Mouse (Mus musculus): ENCODE measurements around the gene Unkl. TPM values are rescaled to one million over a fixed set of nuclear protein-coding genes. Genes with fewer than 3 reads are reported as not detected.

Unkl gene
- 13.4 TPM for polyA plus RNA-seq (2014; fragmentation: Illumina TruSeq; extraction: RNeasy Lipid Tissue Mini Kit (QIAGEN cat#74804); ENCODE audit: low read depth, low replicate concordance)

GRCm38 (mm10) chr17:25188150-25189031 lies at the start of gene Unkl:
Gene Unkl (plus strand): TSS chr17:25188397.

GRCm38 (mm10) chr17:25162161-25162560 lies 26.0 kb upstream of the Unkl start, which contains the start of gene Ccdc154:
Gene Ccdc154 (plus strand): TSS chr17:25162461.

GRCm38 (mm10) chr17:25175411-25175810 lies 12.8 kb upstream of the Unkl start, which contains the start of gene Gm38655:
Gene Gm38655 (minus strand): TSS chr17:25175471.

GRCm38 (mm10) chr17:25184129-25184691 lies 4.0 kb upstream of the Unkl start, which contains the start of gene BC003965:
Gene BC003965 (plus strand): TSS chr17:25184554.

GRCm38 (mm10) chr17:25239695-25240636 lies 51.8 kb downstream of the Unkl start, which contains the start of the genes Gnptg and Tsr3:
Gene Gnptg (minus strand): TSS chr17:25240124.
Gene Tsr3 (plus strand): TSS chr17:25240170.

GRCm38 (mm10) chr17:25256140-25256754 lies 68.0 kb downstream of the Unkl start, which contains the start of gene Baiap3:
Gene Baiap3 (minus strand): TSS chr17:25256364.

GRCm38 (mm10) chr17:25274571-25275346 lies 86.6 kb downstream of the Unkl start, which contains the start of gene Ube2i:
Gene Ube2i (minus strand): TSS chr17:25274622.

Other genes starting within 250 kb of the Unkl start
- 49.4 TPM for gene Jpt2, start 227.7 kb upstream of the Unkl start, polyA plus RNA-seq (2014; fragmentation: Illumina TruSeq; extraction: RNeasy Lipid Tissue Mini Kit (QIAGEN cat#74804); ENCODE audit: low read depth, low replicate concordance)
- gene Cramp1l, start 172.6 kb upstream of the Unkl start, polyA plus RNA-seq (2014; fragmentation: Illumina TruSeq; extraction: RNeasy Lipid Tissue Mini Kit (QIAGEN cat#74804); ENCODE audit: low read depth, low replicate concordance) = 15.0 TPM
- gene Ift140, start 172.3 kb upstream of the Unkl start, polyA plus RNA-seq (2014; fragmentation: Illumina TruSeq; extraction: RNeasy Lipid Tissue Mini Kit (QIAGEN cat#74804); ENCODE audit: low read depth, low replicate concordance) = 18.5 TPM
- 21.5 TPM for gene Tmem204, start 104.8 kb upstream of the Unkl start, polyA plus RNA-seq (2014; fragmentation: Illumina TruSeq; extraction: RNeasy Lipid Tissue Mini Kit (QIAGEN cat#74804); ENCODE audit: low read depth, low replicate concordance)
- gene Telo2, start 72.4 kb upstream of the Unkl start, polyA plus RNA-seq (2014; fragmentation: Illumina TruSeq; extraction: RNeasy Lipid Tissue Mini Kit (QIAGEN cat#74804); ENCODE audit: low read depth, low replicate concordance) = 26.1 TPM
- not detected for gene Ptx4, start 67.6 kb upstream of the Unkl start, polyA plus RNA-seq (2014; fragmentation: Illumina TruSeq; extraction: RNeasy Lipid Tissue Mini Kit (QIAGEN cat#74804); ENCODE audit: low read depth, low replicate concordance)
- 66.5 TPM for gene Clcn7, start 55.0 kb upstream of the Unkl start, polyA plus RNA-seq (2014; fragmentation: Illumina TruSeq; extraction: RNeasy Lipid Tissue Mini Kit (QIAGEN cat#74804); ENCODE audit: low read depth, low replicate concordance)
- 0.20 TPM for gene Ccdc154, start 25.9 kb upstream of the Unkl start, polyA plus RNA-seq (2014; fragmentation: Illumina TruSeq; extraction: RNeasy Lipid Tissue Mini Kit (QIAGEN cat#74804); ENCODE audit: low read depth, low replicate concordance)
- 1.1 TPM for gene Gm38655, start 12.9 kb upstream of the Unkl start, polyA plus RNA-seq (2014; fragmentation: Illumina TruSeq; extraction: RNeasy Lipid Tissue Mini Kit (QIAGEN cat#74804); ENCODE audit: low read depth, low replicate concordance)
- 12.7 TPM for gene BC003965, start 3.8 kb upstream of the Unkl start, polyA plus RNA-seq (2014; fragmentation: Illumina TruSeq; extraction: RNeasy Lipid Tissue Mini Kit (QIAGEN cat#74804); ENCODE audit: low read depth, low replicate concordance)
- 42.7 TPM for gene Gnptg, start 51.7 kb downstream of the Unkl start, polyA plus RNA-seq (2014; fragmentation: Illumina TruSeq; extraction: RNeasy Lipid Tissue Mini Kit (QIAGEN cat#74804); ENCODE audit: low read depth, low replicate concordance)
- gene Tsr3, start 51.8 kb downstream of the Unkl start, polyA plus RNA-seq (2014; fragmentation: Illumina TruSeq; extraction: RNeasy Lipid Tissue Mini Kit (QIAGEN cat#74804); ENCODE audit: low read depth, low replicate concordance) = 19.2 TPM
- gene Baiap3, start 68.0 kb downstream of the Unkl start, polyA plus RNA-seq (2014; fragmentation: Illumina TruSeq; extraction: RNeasy Lipid Tissue Mini Kit (QIAGEN cat#74804); ENCODE audit: low read depth, low replicate concordance) = 3.1 TPM
- gene Ube2i, start 86.2 kb downstream of the Unkl start, polyA plus RNA-seq (2014; fragmentation: Illumina TruSeq; extraction: RNeasy Lipid Tissue Mini Kit (QIAGEN cat#74804); ENCODE audit: low read depth, low replicate concordance) = 213 TPM
- 0.43 TPM for gene Prss34, start 110.0 kb downstream of the Unkl start, polyA plus RNA-seq (2014; fragmentation: Illumina TruSeq; extraction: RNeasy Lipid Tissue Mini Kit (QIAGEN cat#74804); ENCODE audit: low read depth, low replicate concordance)
- not detected for gene Prss28, start 120.2 kb downstream of the Unkl start, polyA plus RNA-seq (2014; fragmentation: Illumina TruSeq; extraction: RNeasy Lipid Tissue Mini Kit (QIAGEN cat#74804); ENCODE audit: low read depth, low replicate concordance)
- gene Prss29, start 130.3 kb downstream of the Unkl start, polyA plus RNA-seq (2014; fragmentation: Illumina TruSeq; extraction: RNeasy Lipid Tissue Mini Kit (QIAGEN cat#74804); ENCODE audit: low read depth, low replicate concordance) = not detected
- 0.97 TPM for gene Tpsab1, start 157.2 kb downstream of the Unkl start, polyA plus RNA-seq (2014; fragmentation: Illumina TruSeq; extraction: RNeasy Lipid Tissue Mini Kit (QIAGEN cat#74804); ENCODE audit: low read depth, low replicate concordance)
- gene Tpsb2, start 177.9 kb downstream of the Unkl start, polyA plus RNA-seq (2014; fragmentation: Illumina TruSeq; extraction: RNeasy Lipid Tissue Mini Kit (QIAGEN cat#74804); ENCODE audit: low read depth, low replicate concordance) = 9.6 TPM
- not detected for gene Tpsg1, start 180.9 kb downstream of the Unkl start, polyA plus RNA-seq (2014; fragmentation: Illumina TruSeq; extraction: RNeasy Lipid Tissue Mini Kit (QIAGEN cat#74804); ENCODE audit: low read depth, low replicate concordance)
- 15.1 TPM for gene Cacna1h, start 245.4 kb downstream of the Unkl start, polyA plus RNA-seq (2014; fragmentation: Illumina TruSeq; extraction: RNeasy Lipid Tissue Mini Kit (QIAGEN cat#74804); ENCODE audit: low read depth, low replicate concordance)

All from adipose tissue, adult 10 weeks (tissue).